In genomic region chr2:136678321-136679161, GRCm38 (mm10) we compare ENCODE assay signal across 7 mouse cellular contexts. TPM values are rescaled to one million over a fixed set of nuclear protein-coding genes. Genes with fewer than 3 reads are reported as not detected.
DNase-seq lines count a peak whose midpoint lies in the region; ATAC-seq and TF ChIP-seq lines count a peak whose summit lies in the region.

No protein-coding gene starts in this region.

- H3K36me3 ChIP-seq in embryonic facial prominence, embryonic 11.5 days (replicated peaks; ENCODE audit: control insufficient read depth, insufficient read depth, low read depth, low read length): no peaks in the 10 kb centered on the region
- no peaks in the 10 kb centered on the region for H3K36me3 ChIP-seq in heart, adult 2 months (ENCODE audit: control insufficient read depth, insufficient read depth, low read length)
- no peaks in the 10 kb centered on the region for H3K36me3 ChIP-seq in kidney, adult 2 months (ENCODE audit: control insufficient read depth, insufficient read depth, low read length)
- H3K36me3 ChIP-seq in limb, embryonic 12.5 days: no peaks in the 10 kb centered on the region
- H3K36me3 ChIP-seq in midbrain, embryonic 15.5 days (replicated peaks): no peaks in the 10 kb centered on the region
- no peaks in the 10 kb centered on the region for H3K36me3 ChIP-seq in stomach, embryonic 15.5 days

- H3K27ac ChIP-seq in bone marrow, adult 2 months (ENCODE audit: control insufficient read depth, insufficient read depth, low read depth, low read length, poor library complexity): peak overlapping the region; percentile 27; the same call in 1 of the 2 replicates
- H3K27ac ChIP-seq in embryonic facial prominence, embryonic 11.5 days (replicated peaks; ENCODE audit: low read depth, low read length): peak overlapping the region; percentile 60
- peak overlapping the region; percentile 93 for H3K27ac ChIP-seq in heart, adult 2 months
- H3K27ac ChIP-seq in kidney, adult 2 months (ENCODE audit: insufficient read depth, low read depth, low read length): peak overlapping the region; percentile 64
- peak overlapping the region; percentile 88 for H3K27ac ChIP-seq in limb, embryonic 12.5 days
- peak overlapping the region; percentile 48 for H3K27ac ChIP-seq in midbrain, embryonic 15.5 days
- H3K27ac ChIP-seq in stomach, embryonic 15.5 days: peak overlapping the region; percentile 93

- no peak for TF ChIP-seq EP300 in heart, adult 2 months (IDR thresholded peaks at IDR 0.05; ENCODE audit: insufficient read depth, low read depth, low read length)

- no peak overlapping the region for H3K4me3 ChIP-seq in bone marrow, adult 2 months (replicated peaks; ENCODE audit: control insufficient read depth, low read depth, low read length)
- H3K4me3 ChIP-seq in embryonic facial prominence, embryonic 11.5 days (ENCODE audit: low read depth, low read length): peak overlapping the region; percentile 54
- peak overlapping the region; percentile 68 for H3K4me3 ChIP-seq in heart, adult 2 months
- H3K4me3 ChIP-seq in kidney, adult 2 months (ENCODE audit: insufficient read depth, low read depth, low read length): peak overlapping the region; percentile 46
- peak overlapping the region; percentile 53 for H3K4me3 ChIP-seq in limb, embryonic 12.5 days (replicated peaks)
- peak overlapping the region; percentile 60 for H3K4me3 ChIP-seq in midbrain, embryonic 15.5 days
- peak overlapping the region; percentile 52 for H3K4me3 ChIP-seq in stomach, embryonic 15.5 days (replicated peaks)

- ATAC-seq in embryonic facial prominence, embryonic 11.5 days (replicated peaks; ENCODE audit: insufficient number of reproducible peaks, low FRiP score, low TSS enrichment, low read depth): peak; percentile 77
- peak; percentile 63 for ATAC-seq in limb, embryonic 12.5 days (ENCODE audit: insufficient number of reproducible peaks, insufficient read depth, low FRiP score, low TSS enrichment, low read depth)
- peak; percentile 87 for ATAC-seq in midbrain, embryonic 15.5 days (replicated peaks)
- ATAC-seq in stomach, embryonic 15.5 days (ENCODE audit: insufficient read depth, low FRiP score, low read depth): peak; percentile 87

- no peaks in the 10 kb centered on the region for H3K9me3 ChIP-seq in embryonic facial prominence, embryonic 11.5 days (replicated peaks; ENCODE audit: control insufficient read depth, low read length)
- no peaks in the 10 kb centered on the region for H3K9me3 ChIP-seq in limb, embryonic 12.5 days
- no peaks in the 10 kb centered on the region for H3K9me3 ChIP-seq in midbrain, embryonic 15.5 days
- H3K9me3 ChIP-seq in stomach, embryonic 15.5 days: no peaks in the 10 kb centered on the region

- H3K4me2 ChIP-seq in embryonic facial prominence, embryonic 11.5 days (ENCODE audit: low read depth, low read length): peak overlapping the region; percentile 87
- H3K4me2 ChIP-seq in limb, embryonic 12.5 days: peak overlapping the region; percentile 92
- peak overlapping the region; percentile 80 for H3K4me2 ChIP-seq in midbrain, embryonic 15.5 days
- peak overlapping the region; percentile 94 for H3K4me2 ChIP-seq in stomach, embryonic 15.5 days

- H3K9ac ChIP-seq in embryonic facial prominence, embryonic 11.5 days (replicated peaks; ENCODE audit: low read length): peak overlapping the region; percentile 80
- peak overlapping the region; percentile 96 for H3K9ac ChIP-seq in heart, adult 2 months (ENCODE audit: low read depth, low read length)
- peak overlapping the region; percentile 72 for H3K9ac ChIP-seq in limb, embryonic 12.5 days (replicated peaks)
- peak overlapping the region; percentile 49 for H3K9ac ChIP-seq in midbrain, embryonic 15.5 days
- H3K9ac ChIP-seq in stomach, embryonic 15.5 days: peak overlapping the region; percentile 58; the same call in 1 of the 2 replicates

- WGBS in bone marrow, adult 2 months: 2% methylated on average over 44 of the region's 44 CpGs
- 2% methylated on average over 43 of the region's 44 CpGs for WGBS in embryonic facial prominence, embryonic 11.5 days
- WGBS in heart, adult 2 months: 3% methylated on average over 44 of the region's 44 CpGs
- 4% methylated on average over 44 of the region's 44 CpGs for WGBS in kidney, adult 2 months
- WGBS in limb, embryonic 12.5 days: 3% methylated on average over 44 of the region's 44 CpGs
- 2% methylated on average over 44 of the region's 44 CpGs for WGBS in midbrain, embryonic 15.5 days
- 3% methylated on average over 44 of the region's 44 CpGs for WGBS in stomach, embryonic 15.5 days

- H3K79me2 ChIP-seq in heart, adult 2 months (replicated peaks; ENCODE audit: control insufficient read depth, insufficient read depth, low read length): no peaks in the 10 kb centered on the region

- no peaks in the 10 kb centered on the region; the same call in 1 of the 2 replicates for H3K4me1 ChIP-seq in bone marrow, adult 2 months (ENCODE audit: control insufficient read depth, insufficient read depth, low read length)
- no peaks in the 10 kb centered on the region for H3K4me1 ChIP-seq in embryonic facial prominence, embryonic 11.5 days (ENCODE audit: control insufficient read depth, insufficient read depth, low read length)
- H3K4me1 ChIP-seq in heart, adult 2 months (ENCODE audit: control insufficient read depth, insufficient read depth, low read length): peaks cover 4% of the 10 kb centered on the region
- H3K4me1 ChIP-seq in kidney, adult 2 months (ENCODE audit: control insufficient read depth, insufficient read depth, low read length): no peaks in the 10 kb centered on the region
- H3K4me1 ChIP-seq in limb, embryonic 12.5 days (replicated peaks): peaks cover 14% of the 10 kb centered on the region; the same call in 1 of the 2 replicates
- H3K4me1 ChIP-seq in midbrain, embryonic 15.5 days: peaks cover 24% of the 10 kb centered on the region
- peaks cover 11% of the 10 kb centered on the region; the same call in 1 of the 2 replicates for H3K4me1 ChIP-seq in stomach, embryonic 15.5 days

- DNase-seq in embryonic facial prominence, embryonic 11.5 days (ENCODE audit: low spot score): peak; percentile 62
- peak; percentile 88 to 90 for DNase-seq in heart, adult 2 months
- peak; percentile 78 for DNase-seq in kidney, adult 2 months

- no peak for TF ChIP-seq POLR2A in bone marrow, adult 2 months (IDR thresholded peaks at IDR 0.05; ENCODE audit: borderline replicate concordance, control insufficient read depth, low read depth, low read length)
- TF ChIP-seq POLR2A in heart, adult 2 months (IDR thresholded peaks at IDR 0.05; ENCODE audit: insufficient read depth, low read depth, low read length): peak; percentile 68
- TF ChIP-seq POLR2A in kidney, adult 2 months (IDR thresholded peaks at IDR 0.05; ENCODE audit: low read depth, low read length): no peak

- TF ChIP-seq CTCF in bone marrow, adult 2 months (IDR thresholded peaks at IDR 0.05; ENCODE audit: control insufficient read depth, insufficient read depth, low read length): no peak
- no peak for TF ChIP-seq CTCF in heart, adult 2 months (IDR thresholded peaks at IDR 0.05)
- no peak for TF ChIP-seq CTCF in kidney, adult 2 months (conservative IDR thresholded peaks at IDR 0.05; ENCODE audit: insufficient read depth, insufficient read length, low read depth, low read length)

- H3K27me3 ChIP-seq in embryonic facial prominence, embryonic 11.5 days (ENCODE audit: control insufficient read depth, insufficient read depth, low read length): no peaks in the 10 kb centered on the region
- no peaks in the 10 kb centered on the region for H3K27me3 ChIP-seq in heart, adult 2 months (ENCODE audit: control insufficient read depth, insufficient read depth, low read length)
- no peaks in the 10 kb centered on the region for H3K27me3 ChIP-seq in kidney, adult 2 months (replicated peaks; ENCODE audit: control insufficient read depth, insufficient read depth, low read length)
- H3K27me3 ChIP-seq in limb, embryonic 12.5 days: no peaks in the 10 kb centered on the region
- H3K27me3 ChIP-seq in midbrain, embryonic 15.5 days (replicated peaks): no peaks in the 10 kb centered on the region
- no peaks in the 10 kb centered on the region for H3K27me3 ChIP-seq in stomach, embryonic 15.5 days (replicated peaks)

- intact Hi-C loops in heart, adult 2 months (cut with DNase I): no loop called here

RNA-seq across cellular contexts. Expression of gene Snap25, which starts 34.7 kb away (rescaled TPM):
- polyA plus RNA-seq in bone marrow, adult 2 months (2011; ENCODE audit: insufficient read depth, insufficient read length, low replicate concordance, missing spikeins): 7.6 TPM in 1 of 2 replicates, not detected in the other
- polyA plus RNA-seq in embryonic facial prominence, embryonic 11.5 days (2014; fragmentation: Nextera tagmentation; extraction: Ambion mirVana): 25.9 and 26.1 TPM in 2 replicates
- total RNA-seq in heart, adult 2 months (2021): under 1 TPM in 1 of 2 experiments, not detected in 1; 0.64 TPM
- polyA plus RNA-seq in heart, adult 2 months (2012; rRNA removed): 0.98 and 3.0 TPM in 2 replicates
- polyA plus RNA-seq in kidney, adult 2 months (2012; rRNA removed): 0.39 and 1.9 TPM in 2 replicates
- polyA plus RNA-seq in limb, embryonic 12.5 days (2016; fragmentation: Nextera tagmentation; extraction: Ambion mirVana): 0.31 and 0.47 TPM in 2 replicates
- polyA plus RNA-seq in midbrain, embryonic 15.5 days (2015; fragmentation: Nextera tagmentation; extraction: Ambion mirVana): 148 and 162 TPM in 2 replicates
- 10.4 and 10.8 TPM in 2 replicates for polyA plus RNA-seq in stomach, embryonic 15.5 days (2015; fragmentation: Nextera tagmentation; extraction: Ambion mirVana)

Comparison
In these comparisons a context has a peak if more than half of its experiments do, and no peak if none do; other contexts are left out.
1. H3K27ac ChIP-seq: peak in every context shown above with its lines; median percentile 93 in heart, adult 2 months; 93 in stomach, embryonic 15.5 days; 88 in limb, embryonic 12.5 days; 64 in kidney, adult 2 months; 60 in embryonic facial prominence, embryonic 11.5 days; 48 in midbrain, embryonic 15.5 days; 27 in bone marrow, adult 2 months.